Mouse (Mus musculus): Measurements from ENCODE around the gene Noxo1.

GRCm38 (mm10) chr17:24697985-24698384 is 2.0 kb downstream of the Noxo1 start:
- TF ChIP-seq CTCF (IDR thresholded peaks at IDR 0.05; ENCODE audit: low read depth) (no peak), EP300 (IDR thresholded peaks at IDR 0.05; ENCODE audit: low read depth) (no peak)
